Mouse (Mus musculus): Measurements from ENCODE around the gene Hspb7.

GRCm38 (mm10) chr4:141423691-141424431 lies 3.3 kb downstream of the Hspb7 start:
- TF ChIP-seq CTCF (IDR thresholded peaks at IDR 0.05) (no peak), POLR2A (IDR thresholded peaks at IDR 0.05; ENCODE audit: insufficient read depth, low read depth, low read length) (peak; percentile 46)

Data from heart, adult 2 months (tissue).